ENCODE assay signal across 9 mouse cellular contexts in genomic region chr6:119448321-119449059, GRCm38 (mm10). TPM values are rescaled to one million over a fixed set of nuclear protein-coding genes. Genes with fewer than 3 reads are reported as not detected.
A peak's percentile ranks its signal among the peaks of the same experiment; 100 is the strongest.
DNase-seq lines count a peak whose midpoint lies in the region; ATAC-seq and TF ChIP-seq lines count a peak whose summit lies in the region.
"Had no signal": no experiment of that assay in that cellular context is flagged by ENCODE, and none has a peak within 500 bp of the region (broad histone marks: within the 10 kb centered on the region; RNA-seq: fewer than 3 reads in every experiment).

No protein-coding gene starts in this region.

- peaks cover 5% of the 10 kb centered on the region; the same call in 1 of the 2 replicates for H3K4me1 ChIP-seq in kidney, adult 2 months (ENCODE audit: control insufficient read depth, insufficient read depth, low read length)
- peaks cover 41% of the 10 kb centered on the region for H3K4me1 ChIP-seq in embryonic facial prominence, embryonic 13.5 days
- peaks cover 29% of the 10 kb centered on the region for H3K4me1 ChIP-seq in intestine, embryonic 16.5 days (ENCODE audit: control insufficient read depth, insufficient read depth, low read length)

- no peak for ATAC-seq in embryonic facial prominence, embryonic 13.5 days (ENCODE audit: insufficient number of reproducible peaks, insufficient read depth, low FRiP score, low TSS enrichment, low read depth)
- peak; percentile 17 for ATAC-seq in intestine, embryonic 16.5 days

- peak; percentile 56 for DNase-seq in kidney, adult 2 months
- DNase-seq in kidney, postnatal 14 days, result no peak
- peak; percentile 55 for DNase-seq in mesoderm, embryonic 11.5 days (ENCODE audit: low read depth, low spot score)
- peak; percentile 14 for DNase-seq in yolk sac, embryonic 10.5 days (ENCODE audit: low spot score)
- no peak for DNase-seq in gastrocnemius, postnatal 14 days
- no peak for DNase-seq in right cerebral cortex, adult 18-20 months

- WGBS in kidney, adult 2 months, result 25% methylated on average over 18 of the region's 18 CpGs
- WGBS in embryonic facial prominence, embryonic 13.5 days, result 11% methylated on average over 18 of the region's 18 CpGs
- 13% methylated on average over 18 of the region's 18 CpGs for WGBS in intestine, embryonic 16.5 days

- H3K4me2 ChIP-seq in embryonic facial prominence, embryonic 13.5 days, result peak overlapping the region; percentile 71
- peak overlapping the region; percentile 55 for H3K4me2 ChIP-seq in intestine, embryonic 16.5 days (ENCODE audit: low read depth, low read length)

- H3K4me3 ChIP-seq in kidney, adult 2 months (ENCODE audit: insufficient read depth, low read depth, low read length), result peak overlapping the region; percentile 27
- peak overlapping the region; percentile 44 for H3K4me3 ChIP-seq in embryonic facial prominence, embryonic 13.5 days
- H3K4me3 ChIP-seq in intestine, embryonic 16.5 days (ENCODE audit: low read length), result peak overlapping the region; percentile 38

- H3K27ac ChIP-seq in kidney, adult 2 months (ENCODE audit: insufficient read depth, low read depth, low read length), result no peak overlapping the region
- H3K27ac ChIP-seq in embryonic facial prominence, embryonic 13.5 days, result no peak overlapping the region
- H3K27ac ChIP-seq in intestine, embryonic 16.5 days (ENCODE audit: low read length), result no peak overlapping the region
- H3K27ac ChIP-seq: macrophage had no signal

- H3K9me3 ChIP-seq in embryonic facial prominence, embryonic 13.5 days, result no peaks in the 10 kb centered on the region
- no peaks in the 10 kb centered on the region for H3K9me3 ChIP-seq in intestine, embryonic 16.5 days (ENCODE audit: control insufficient read depth, low read length)

- H3K27me3 ChIP-seq in kidney, adult 2 months (replicated peaks; ENCODE audit: control insufficient read depth, insufficient read depth, low read length), result no peaks in the 10 kb centered on the region
- peaks cover 11% of the 10 kb centered on the region for H3K27me3 ChIP-seq in embryonic facial prominence, embryonic 13.5 days
- no peaks in the 10 kb centered on the region for H3K27me3 ChIP-seq in intestine, embryonic 16.5 days (replicated peaks; ENCODE audit: control insufficient read depth, insufficient read depth, low read length)

- H3K9ac ChIP-seq in embryonic facial prominence, embryonic 13.5 days, result peak overlapping the region; percentile 65
- peak overlapping the region; percentile 27 for H3K9ac ChIP-seq in intestine, embryonic 16.5 days (ENCODE audit: low read depth, low read length)

- H3K36me3 ChIP-seq in kidney, adult 2 months (ENCODE audit: control insufficient read depth, insufficient read depth, low read length), result no peaks in the 10 kb centered on the region
- H3K36me3 ChIP-seq in embryonic facial prominence, embryonic 13.5 days, result no peaks in the 10 kb centered on the region
- no peaks in the 10 kb centered on the region for H3K36me3 ChIP-seq in intestine, embryonic 16.5 days (ENCODE audit: control insufficient read depth, insufficient read depth, low read length)

- TF ChIP-seq POLR2A in kidney, adult 2 months (IDR thresholded peaks at IDR 0.05; ENCODE audit: low read depth, low read length), result no peak

- TF ChIP-seq CTCF in kidney, adult 2 months (conservative IDR thresholded peaks at IDR 0.05; ENCODE audit: insufficient read depth, insufficient read length, low read depth, low read length), result no peak

- intact Hi-C loops in gastrocnemius, postnatal 14 days (cut with DNase I; ENCODE audit: low total_unique reads), result no loop called here

RNA-seq across cellular contexts. Expression of gene Fbxl14, which starts 31.0 kb away (rescaled TPM):
- polyA plus RNA-seq in kidney, adult 2 months (2012; rRNA removed), result 38.6 and 47.8 TPM in 2 replicates
- polyA plus RNA-seq in embryonic facial prominence, embryonic 13.5 days (2015; fragmentation: Nextera tagmentation; extraction: Ambion mirVana), result 3.2 and 3.8 TPM in 2 replicates
- 3.7 and 4.1 TPM in 2 replicates for polyA plus RNA-seq in intestine, embryonic 16.5 days (2015; fragmentation: Nextera tagmentation; extraction: Ambion mirVana)
- total RNA-seq in gastrocnemius, postnatal 14 days (2021), result 10 to 100 TPM in 1 of 2 experiments, 1 to 10 TPM in 1; 9.2 to 11.1 TPM

RNA-seq across cellular contexts. Expression of gene Adipor2, which starts 31.0 kb away (rescaled TPM):
- 65.7 and 66.6 TPM in 2 replicates for polyA plus RNA-seq in kidney, adult 2 months (2012; rRNA removed)
- 32.4 and 35.6 TPM in 2 replicates for polyA plus RNA-seq in embryonic facial prominence, embryonic 13.5 days (2015; fragmentation: Nextera tagmentation; extraction: Ambion mirVana)
- 127 and 148 TPM in 2 replicates for polyA plus RNA-seq in intestine, embryonic 16.5 days (2015; fragmentation: Nextera tagmentation; extraction: Ambion mirVana)
- 10 to 100 TPM; 53.0 to 60.4 TPM for total RNA-seq in gastrocnemius, postnatal 14 days (2021)

Comparison
In these comparisons a context has a peak if more than half of its experiments do, and no peak if none do; other contexts are left out.
1. DNase-seq: peak in kidney, adult 2 months (single experiment), mesoderm, embryonic 11.5 days (single experiment) and yolk sac, embryonic 10.5 days (single experiment); none in kidney, postnatal 14 days (single experiment), gastrocnemius, postnatal 14 days (single experiment) and right cerebral cortex, adult 18-20 months (single experiment).
2. Peak in every context shown above with its lines, with median percentiles within 50 percentile points of each other: H3K4me3 ChIP-seq.